Mouse (Mus musculus) layer of hippocampus, adult 9-11 months (tissue): Measurements from ENCODE around the gene Cacna2d3.

ENCODE experiments used
- DNase-seq: peaks from one replicate; pipeline ENCODE4 v3.0.0; 2022

Gene Cacna2d3

DNA sequence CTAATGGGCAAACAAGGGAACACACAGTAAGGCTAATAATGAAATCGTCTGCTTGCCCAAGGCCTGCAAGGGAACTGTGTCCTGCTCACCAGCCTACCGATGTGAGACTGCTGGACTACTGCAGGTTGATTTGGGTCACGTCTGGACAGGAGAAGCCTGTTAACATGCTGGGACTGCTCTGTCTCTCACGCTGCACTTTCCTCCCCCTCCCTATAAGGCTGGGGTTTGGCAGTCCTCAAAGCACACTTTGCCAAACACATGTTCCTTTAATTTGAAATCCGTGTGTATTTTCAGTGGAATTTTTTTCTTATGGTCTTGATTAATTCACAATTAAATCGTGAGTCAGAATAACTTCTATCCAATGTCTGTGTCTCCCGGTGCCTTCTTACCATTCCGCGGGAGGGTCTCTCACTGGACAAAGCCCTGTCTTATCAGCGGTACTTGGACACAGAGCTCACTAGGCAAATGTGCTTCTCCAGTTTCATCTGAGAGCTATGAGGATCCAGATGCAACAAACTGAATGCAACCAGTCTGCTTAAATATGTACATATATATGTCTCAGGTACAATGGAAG lies 584.6 kb downstream of the Cacna2d3 start:
- DNase-seq = no peak

DNA sequence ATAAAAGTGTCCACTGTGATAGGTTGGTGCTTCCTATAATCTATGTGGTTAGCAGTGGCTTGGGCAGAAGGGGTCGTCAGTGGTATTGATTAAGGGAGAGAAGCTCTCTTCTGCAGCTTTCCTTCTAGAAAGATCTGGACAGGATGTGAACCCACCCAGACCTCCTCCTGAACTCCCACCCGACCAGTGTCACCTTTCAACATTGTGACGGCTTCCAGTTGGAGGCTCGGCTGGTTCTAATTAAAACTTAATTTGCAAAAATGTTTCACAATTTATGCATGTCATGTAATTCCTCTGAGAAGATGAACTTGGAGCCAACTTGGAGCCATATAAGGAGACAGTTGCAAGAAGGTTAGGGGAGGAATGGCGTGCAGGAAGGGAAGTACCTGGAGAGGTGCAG lies 586.8 kb downstream of the Cacna2d3 start:
- DNase-seq = no peak

DNA sequence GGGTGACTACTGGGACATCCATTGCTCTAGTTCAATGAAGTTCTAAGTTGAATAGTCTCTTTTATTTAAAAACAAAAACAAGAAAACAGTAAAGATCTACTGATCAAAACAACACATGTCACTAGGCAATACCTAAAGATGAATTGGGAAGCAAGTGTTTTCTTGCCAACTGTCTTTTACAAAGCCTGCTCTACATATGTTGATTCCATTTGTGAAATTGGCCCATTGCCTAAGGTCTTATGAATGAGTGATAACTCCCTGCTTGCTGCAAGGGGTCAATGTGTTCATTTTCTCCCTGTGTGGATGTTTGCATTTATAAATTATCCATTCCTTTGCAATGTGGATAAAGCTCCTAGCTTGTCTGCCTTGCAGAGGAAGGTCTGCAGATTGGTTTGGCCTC lies 591.2 kb downstream of the Cacna2d3 start:
- DNase-seq = no peak

DNA sequence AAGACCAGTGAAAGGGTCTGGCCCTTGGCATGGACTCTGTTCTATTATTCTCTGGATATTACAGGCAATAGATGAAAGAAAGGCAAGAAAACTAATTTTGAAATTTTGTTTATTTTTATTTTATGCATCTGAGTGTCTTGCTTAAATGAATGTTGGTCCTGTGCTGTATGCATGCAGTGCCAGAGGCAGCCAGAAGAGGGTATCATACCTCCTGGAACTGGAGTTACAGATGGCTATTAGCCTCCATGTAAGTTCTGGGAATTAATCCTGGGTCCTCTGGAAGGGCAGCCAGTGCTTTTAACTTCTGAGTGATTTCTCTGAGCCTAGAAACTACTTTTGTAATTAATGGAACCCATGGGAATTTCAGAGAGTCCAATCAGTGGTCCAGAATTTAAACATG lies 597.8 kb downstream of the Cacna2d3 start:
- no peak for DNase-seq

DNA sequence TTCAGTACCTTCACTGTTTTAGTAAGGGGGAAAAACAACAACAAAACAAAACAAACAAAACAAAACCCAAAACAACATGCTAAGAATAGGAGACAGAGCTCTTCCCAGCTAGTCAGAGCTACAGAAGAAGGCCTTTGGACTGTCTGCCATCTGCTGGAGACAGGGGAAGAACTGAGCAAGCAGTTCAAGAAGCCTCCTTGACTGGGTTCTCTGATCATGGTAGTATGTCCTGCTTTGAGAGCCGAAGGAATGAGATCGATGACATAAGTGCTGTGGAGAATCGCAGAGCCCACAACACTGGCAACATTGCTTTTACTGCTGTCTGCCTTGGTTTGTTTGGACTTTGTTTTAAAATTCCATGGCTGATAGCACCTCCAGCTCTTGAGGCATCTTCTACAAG lies 598.9 kb downstream of the Cacna2d3 start:
- DNase-seq = no peak

DNA sequence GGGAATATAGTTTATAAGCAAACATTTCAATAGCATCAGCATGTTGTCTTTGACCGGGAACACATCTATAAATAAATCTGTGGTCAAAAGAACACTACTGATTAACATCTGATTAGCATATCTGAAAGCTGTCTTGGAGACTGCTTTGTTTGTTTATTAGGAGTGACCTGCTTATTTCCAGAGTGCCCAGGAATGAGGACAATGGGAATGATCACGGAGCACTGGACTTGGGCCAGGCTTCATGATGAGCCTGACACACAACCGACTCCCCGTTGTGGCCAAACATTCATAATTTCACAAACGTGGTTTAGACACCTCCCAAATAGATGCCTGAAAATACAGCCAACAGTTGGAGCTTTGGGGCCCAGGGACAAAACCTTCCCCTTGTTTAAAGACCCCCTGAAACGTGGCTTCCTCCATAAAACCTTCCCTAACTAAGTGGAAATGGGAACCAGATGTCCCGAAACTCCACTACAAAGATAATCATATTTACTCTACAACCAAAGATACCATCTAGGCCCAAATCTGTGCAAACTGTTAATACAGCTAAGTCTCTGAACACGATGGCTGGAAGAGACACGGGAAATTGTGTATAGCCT lies 607.7 kb downstream of the Cacna2d3 start:
- DNase-seq = no peak

DNA sequence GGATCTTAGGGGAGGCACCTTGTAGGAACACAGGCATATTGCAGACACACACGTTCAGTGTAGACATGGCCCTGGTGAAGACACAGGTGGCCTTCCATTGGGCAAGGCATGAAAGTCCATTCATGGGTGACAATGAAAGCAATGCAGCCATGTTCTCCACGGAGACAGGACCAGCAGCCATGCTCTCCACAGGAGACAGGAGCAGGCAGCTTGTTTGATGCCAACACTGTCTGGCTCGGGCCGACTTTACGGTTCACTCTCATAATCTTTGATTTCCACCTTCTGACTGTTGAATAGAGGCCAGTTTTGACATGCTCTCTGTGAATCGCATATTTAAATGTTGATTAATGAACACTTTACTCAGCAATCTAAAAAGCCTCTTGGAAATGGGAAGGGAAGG lies 610.0 kb downstream of the Cacna2d3 start:
- no peak for DNase-seq

DNA sequence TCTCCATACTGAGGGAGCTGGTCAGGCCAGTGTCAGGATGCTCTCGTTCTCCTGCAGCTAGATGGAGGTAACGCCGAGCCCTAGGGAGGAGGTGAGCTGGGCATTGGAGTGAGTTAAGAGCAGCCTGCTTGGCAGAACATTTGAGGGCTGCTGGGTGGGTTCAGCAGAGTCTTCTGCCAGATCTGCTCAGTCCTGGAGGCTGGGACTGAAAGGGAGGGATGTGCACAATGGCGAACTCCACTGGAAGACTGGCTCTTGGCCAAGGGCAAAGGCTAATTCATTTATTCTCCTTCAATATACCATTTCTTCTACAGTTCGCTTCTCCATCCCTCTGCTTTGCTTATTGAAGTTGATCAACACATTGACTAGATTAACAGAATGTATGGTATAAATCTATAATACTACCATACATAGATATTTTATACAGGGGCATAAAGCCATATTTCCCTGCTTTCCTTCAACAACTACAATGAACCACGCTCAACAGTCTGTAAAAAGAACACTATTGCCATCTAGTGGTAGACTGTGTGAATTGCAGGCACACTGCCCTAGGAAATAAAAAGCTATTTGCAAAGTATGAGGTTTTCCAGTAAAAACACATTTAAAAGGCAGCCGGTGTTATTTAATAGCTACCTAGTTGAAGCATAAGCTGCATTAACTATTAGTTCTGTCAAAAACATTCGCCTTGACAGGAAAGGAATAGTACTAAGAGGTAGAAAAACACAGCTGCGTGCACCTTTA lies 611.1 kb downstream of the Cacna2d3 start:
- DNase-seq = no peak

DNA sequence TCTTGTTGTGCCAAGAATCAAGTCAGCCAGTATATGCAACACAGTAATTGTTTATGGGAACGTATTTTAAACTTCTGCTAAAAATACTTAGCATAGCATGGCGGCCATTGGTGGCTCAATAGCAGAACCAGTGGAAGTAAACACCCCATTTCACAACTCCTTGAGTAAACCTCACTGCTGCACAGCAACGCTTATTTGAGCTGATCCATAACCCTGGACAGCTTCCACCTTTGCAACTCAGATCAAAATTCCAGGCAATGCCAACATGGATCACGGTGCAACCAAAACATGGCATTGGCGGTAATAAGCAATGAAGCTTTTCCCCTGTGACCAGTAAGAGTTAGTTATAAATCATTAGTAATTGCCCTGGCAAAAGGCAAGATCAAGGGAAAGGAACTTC lies 614.2 kb downstream of the Cacna2d3 start:
- DNase-seq = no peak

DNA sequence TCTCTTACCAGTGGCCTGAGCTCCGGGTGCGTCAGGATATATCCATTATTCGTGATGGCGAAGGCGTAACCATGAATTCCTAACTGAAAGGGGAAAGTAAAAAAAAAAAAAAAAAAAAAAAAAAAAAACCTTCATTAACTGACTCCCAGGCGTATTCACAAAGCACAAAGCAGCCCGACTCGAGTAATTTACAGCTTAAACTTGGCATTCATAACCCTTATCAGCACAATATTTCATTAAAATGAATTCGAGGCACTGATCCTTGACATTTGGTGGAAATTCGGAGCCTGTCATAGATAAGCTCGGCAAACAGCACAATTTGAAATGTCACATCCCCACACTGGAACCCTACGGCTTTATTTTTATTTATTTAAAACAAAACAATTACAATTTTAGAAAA lies 623.9 kb downstream of the Cacna2d3 start:
- no peak for DNase-seq

DNA sequence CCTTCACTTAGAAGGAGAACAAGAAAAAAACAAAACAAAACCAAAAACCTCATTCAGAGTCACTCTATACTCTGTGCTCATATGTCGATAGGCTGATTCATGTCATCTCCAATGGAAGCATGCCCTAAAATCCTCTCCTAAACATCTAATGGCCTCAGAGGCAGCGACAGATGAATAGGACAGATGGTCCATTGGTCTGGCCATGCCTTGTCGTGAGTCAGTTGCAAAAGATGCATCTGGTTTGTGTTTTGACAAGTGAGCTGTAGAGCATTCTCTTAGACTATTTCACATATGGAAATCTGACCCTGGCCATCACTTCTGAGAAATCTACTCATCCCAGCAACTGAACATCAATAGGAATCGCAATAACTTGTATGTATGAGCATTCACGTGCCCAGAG lies 626.2 kb downstream of the Cacna2d3 start:
- peak; percentile 20 for DNase-seq

DNA sequence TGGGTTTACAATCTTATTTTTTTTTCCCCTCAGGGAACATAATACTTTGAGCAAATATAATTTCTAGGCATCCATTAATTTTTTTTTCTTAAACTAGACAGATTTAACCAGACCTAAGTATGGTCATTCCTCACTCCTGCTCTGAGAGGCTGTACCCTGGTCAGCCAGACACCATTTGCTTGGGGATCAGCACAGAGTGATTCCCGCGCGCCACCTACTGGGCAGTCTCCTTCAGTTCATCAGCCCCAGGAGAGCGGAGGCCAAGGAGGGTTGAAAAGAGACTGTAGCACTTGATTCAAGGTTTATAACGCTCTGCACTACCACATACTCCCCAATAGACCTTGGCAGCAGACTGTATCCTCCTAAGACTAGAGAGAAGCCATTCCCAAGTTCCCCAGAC lies 631.6 kb downstream of the Cacna2d3 start:
- DNase-seq = peak; percentile 55

DNA sequence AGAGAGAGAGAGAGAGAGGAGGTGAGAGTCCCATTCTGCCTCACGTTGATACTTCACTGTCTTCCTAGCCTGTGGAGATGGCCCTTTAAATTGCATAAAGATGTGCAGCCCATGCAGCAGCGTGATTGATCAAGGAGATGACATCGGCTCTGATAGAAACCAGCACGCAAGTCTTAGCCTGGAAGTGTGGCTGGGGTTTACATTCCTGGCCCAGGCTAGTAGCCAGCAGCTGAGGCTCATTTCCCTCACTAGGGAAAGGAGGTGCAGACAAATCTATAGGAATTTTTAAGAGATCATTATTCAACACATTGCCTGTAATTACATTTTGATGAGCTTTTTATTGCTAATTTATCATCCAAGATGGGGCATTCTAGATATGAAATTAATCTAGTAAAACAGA lies 635.1 kb downstream of the Cacna2d3 start:
- no peak for DNase-seq

DNA sequence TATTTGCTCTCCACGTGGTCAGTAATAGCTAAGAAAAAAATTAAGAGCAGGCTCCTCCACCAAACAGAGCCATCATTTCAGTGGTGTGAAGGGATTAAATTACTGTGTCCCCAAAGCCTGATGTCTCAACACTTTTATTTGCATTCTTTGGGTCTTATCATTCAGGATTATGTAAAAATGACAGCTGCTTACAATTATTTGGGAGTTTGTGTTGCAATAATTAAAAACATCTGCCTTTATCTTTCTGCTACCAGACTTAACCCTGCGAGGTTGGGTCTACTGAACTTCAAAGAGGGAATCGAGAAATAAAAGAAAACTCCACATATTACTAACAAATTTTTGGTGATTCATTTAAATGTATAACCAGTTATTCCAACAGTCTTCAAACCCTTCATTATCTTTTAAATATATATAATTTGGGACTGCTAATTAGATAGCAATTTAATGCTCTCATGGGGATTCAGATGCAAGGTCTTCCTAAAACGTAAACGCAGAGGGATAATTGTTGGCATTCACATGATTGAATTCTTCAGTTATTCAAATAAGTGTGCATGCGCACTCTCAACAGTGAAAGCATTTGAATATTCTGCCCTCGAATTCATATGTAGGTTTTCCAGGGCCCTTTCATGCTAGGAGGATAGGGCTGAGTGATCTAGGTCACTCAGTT lies 636.0 kb downstream of the Cacna2d3 start:
- no peak for DNase-seq

DNA sequence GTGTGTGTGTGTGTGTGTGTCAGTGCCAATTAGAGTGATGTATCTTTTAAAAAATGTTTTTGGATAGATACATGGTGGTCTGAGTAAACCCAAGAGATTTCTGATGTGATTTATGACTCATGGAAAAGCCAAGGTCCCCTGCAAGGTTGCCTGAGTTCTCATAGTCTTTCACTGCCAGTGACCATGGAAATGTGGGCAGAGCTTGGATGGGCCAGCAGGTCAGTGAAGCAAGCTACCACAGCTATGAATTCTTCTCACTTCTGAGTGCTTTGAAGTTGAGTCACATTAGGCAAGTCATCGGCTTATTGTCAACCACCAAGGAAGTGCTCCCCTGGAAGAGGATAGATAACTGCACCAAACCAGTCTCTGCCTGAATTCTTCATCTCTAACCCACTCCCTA lies 639.5 kb downstream of the Cacna2d3 start:
- no peak for DNase-seq

DNA sequence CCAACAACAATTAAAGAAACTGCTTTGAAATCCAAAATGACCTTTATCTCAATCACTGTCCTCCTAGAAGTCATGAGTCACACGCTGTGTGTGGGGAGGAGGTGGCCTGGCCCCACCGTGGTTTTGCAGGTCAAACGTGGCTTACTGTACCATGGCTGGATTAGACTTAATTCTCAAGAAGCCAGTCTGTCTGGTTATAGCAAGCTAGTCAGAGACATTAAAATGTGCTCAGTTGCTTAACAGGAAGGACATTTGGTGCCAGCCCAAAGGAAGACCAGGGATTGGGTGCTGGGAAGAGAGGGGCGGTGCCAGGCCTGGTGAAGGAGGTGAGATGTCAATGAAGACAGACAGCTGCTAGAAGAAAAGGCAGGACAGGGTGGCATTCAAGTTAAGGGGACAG lies 641.0 kb downstream of the Cacna2d3 start:
- no peak for DNase-seq

DNA sequence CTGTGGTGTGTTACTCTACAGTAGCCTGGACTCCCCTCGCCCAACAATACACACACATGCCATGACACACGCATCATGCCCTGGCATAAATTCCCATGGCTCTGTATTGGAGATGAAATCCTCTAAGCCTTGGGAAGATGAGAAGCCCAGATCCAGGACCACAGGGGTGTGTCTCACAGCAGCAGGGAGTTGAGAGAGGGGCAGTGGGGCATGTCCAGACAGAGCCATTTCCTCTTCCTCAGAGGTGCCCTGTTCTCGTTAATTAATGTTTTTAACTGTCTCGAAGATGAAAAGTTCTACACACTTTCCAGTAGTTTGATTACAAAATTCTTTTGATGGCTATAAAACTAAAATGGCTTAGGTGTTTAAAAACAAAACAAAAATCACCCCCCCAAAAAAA lies 641.4 kb downstream of the Cacna2d3 start:
- DNase-seq = no peak

DNA sequence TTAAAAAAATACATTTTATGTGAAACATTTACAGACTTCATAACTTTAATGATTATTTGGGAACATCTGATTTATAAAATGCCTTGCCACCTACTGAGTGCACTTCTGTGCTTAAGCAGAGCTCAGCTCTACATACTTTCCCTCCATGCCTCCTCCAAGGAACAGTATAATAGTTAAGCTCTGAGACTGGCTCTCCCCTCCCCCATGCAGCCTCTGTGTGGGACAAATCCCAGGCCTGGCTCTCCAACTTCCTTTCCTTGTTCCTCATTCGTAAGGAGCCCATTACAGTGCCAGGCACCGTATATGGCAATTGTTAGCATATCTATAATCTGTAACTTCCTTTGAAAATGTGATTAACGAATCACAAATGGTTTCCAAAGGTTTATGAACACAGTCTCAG lies 644.2 kb downstream of the Cacna2d3 start:
- no peak for DNase-seq

DNA sequence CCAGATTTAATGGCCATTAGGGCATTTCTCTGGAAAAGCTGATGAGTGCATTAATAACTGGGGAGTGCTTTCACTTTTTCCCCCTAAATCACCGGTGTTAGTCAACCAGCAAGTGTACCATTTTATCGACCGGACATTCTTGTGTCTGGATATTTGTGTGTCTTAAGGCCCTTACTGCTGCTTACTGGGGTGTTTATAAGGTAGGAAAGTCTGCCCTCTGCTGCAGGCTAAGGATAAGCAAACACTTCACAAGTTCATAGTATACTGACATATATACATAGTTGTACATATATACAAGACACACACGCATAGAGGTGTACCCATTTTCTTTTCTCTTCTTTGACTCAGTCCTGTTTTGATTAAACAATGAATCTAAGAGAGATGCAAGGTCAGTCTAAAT lies 647.9 kb downstream of the Cacna2d3 start:
- no peak for DNase-seq

DNA sequence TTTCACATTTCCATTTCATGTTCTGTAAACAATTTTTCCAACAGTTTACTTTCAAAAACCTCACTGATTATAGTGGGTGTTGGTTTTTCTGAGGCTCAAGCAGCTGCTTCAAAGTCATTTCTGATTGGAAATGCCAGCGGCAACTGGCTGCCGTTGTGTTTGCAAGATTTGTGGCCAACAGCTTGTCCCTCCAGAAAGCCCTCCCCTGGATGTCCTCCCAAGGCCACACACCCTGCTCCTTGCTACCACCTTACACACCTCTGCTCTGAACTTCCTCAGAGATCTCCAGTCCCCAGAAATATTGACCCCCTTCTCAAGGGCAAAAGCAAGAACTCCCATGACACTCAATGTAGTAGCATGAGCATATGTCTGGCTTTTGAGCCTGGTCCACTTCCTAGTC lies 659.0 kb downstream of the Cacna2d3 start:
- DNase-seq = no peak

DNA sequence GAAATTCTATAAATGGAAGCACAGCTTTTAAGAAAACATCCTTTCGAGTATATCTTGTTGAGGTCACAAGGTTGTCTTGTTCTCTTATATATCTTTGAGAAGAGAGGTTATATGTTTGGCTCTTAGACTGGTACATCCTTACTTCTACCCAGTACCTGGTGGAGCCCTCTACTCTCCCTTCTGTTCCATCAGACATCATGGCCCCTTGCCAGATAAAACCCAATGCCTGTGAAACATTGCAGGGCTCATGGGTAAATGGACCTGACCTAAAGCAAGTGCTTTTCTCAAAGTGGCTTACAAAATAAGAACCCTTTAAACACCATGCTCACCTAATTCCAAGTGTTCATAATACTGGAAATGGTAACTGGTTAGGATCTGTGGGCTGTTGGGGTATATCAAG lies 660.2 kb downstream of the Cacna2d3 start:
- no peak for DNase-seq

DNA sequence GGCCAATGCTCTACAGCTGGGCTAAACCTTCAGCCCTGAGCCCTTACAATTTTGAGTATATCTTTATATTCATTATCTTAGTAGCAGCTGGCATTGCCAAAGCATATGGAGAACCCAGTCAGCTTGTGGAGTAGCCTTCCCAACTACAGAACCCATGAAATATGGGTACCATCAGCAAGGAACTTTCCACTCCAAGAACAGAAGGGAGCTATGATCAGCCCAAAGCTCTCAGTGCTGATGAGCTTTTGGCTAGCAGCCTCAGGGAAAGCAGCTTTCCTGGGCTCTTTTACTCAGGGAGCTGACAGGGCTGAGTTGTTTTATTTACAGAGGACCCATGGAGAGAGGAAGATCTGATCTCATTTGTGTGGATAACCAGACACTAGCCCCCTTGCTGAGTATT lies 661.0 kb downstream of the Cacna2d3 start:
- DNase-seq = peak; percentile 36

DNA sequence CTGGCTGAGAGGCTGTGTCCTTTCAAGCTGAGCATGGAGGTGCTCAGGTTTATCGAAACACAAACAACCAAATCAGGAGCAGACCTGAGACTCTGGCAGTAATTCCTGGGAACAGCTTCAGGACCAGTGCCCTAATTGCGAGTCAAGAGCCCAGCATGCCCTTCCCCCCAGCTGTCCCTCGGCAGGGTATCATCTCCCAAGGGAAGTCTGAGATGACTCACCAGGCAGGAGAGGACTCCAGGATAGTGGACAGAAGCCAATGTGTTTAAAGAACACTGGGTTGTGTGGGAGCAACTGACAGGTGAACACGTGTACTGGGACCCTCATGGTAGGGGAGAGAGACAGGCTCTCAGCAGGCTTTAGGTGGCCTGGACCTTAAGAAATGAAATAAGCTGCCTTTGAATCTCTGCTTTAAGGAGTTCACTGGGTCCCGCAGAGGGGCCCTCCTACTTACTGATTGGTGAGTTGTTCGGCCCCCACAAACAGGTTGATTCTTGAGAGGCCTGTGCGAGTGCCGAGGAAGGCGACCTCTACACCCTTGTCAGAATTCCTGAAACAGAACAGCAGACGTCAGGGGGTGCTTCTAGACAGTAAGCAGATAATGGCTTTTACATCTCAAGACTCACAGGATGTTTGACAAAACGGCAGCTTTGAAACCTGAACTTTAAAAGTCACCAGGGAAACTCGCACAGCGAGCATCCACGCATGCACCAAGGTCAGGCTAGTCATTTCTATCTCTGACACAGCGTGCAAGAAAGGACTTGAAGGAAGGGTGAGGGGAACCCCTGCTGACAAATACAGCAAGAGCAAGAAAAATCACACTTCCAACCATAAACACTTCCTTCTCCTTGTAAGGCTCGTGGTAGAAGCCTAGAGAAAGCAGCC lies 669.5 kb downstream of the Cacna2d3 start:
- no peak for DNase-seq
